Mouse (Mus musculus) heart, adult 2 months (tissue): ENCODE results near the gene Prpf40a. TPM values are rescaled to one million over a fixed set of nuclear protein-coding genes. Genes with fewer than 3 reads are reported as not detected.

ENCODE experiments used
- DNase-seq, 2 experiments: peaks; one replicate each; pipeline ENCODE4 v3.0.0; 2021
- H3K27ac ChIP-seq: fragments of 200-600 bp; 2 replicates; pipeline ENCODE4 v1.8.1; 2022
- H3K27me3 ChIP-seq: fragments of 200-500 bp; 2 replicates; pipeline ENCODE4 v1.6.1; 2012; ENCODE audit warnings: mild to moderate bottlenecking, low read length, inconsistent platforms, mixed read lengths; ENCODE audit not compliant: control insufficient read depth, insufficient read depth
- H3K36me3 ChIP-seq: fragments of 200-500 bp; 2 replicates; pipeline ENCODE4 v1.6.1; 2012; ENCODE audit warnings: low read length, inconsistent platforms; ENCODE audit not compliant: control insufficient read depth, insufficient read depth
- H3K4me1 ChIP-seq: fragments of 200-500 bp; 2 replicates; pipeline ENCODE4 v1.6.1; 2011; ENCODE audit warnings: low read length; ENCODE audit not compliant: control insufficient read depth, insufficient read depth
- H3K4me3 ChIP-seq: fragments of 200-600 bp; 2 replicates; pipeline ENCODE4 v1.8.1; 2022
- H3K79me2 ChIP-seq: fragments of 200-500 bp; replicated peaks from 2 replicates; pipeline ENCODE4 v1.6.1; 2012; ENCODE audit warnings: mild to moderate bottlenecking, inconsistent platforms, low read length, moderate library complexity, mixed read lengths; ENCODE audit not compliant: control insufficient read depth, insufficient read depth
- H3K9ac ChIP-seq: fragments of 200-500 bp; 2 replicates; pipeline ENCODE4 v1.6.1; 2012; ENCODE audit warnings: low read depth, mild to moderate bottlenecking, control low read depth, inconsistent platforms, low read length, mixed read lengths
- CTCF ChIP-seq: fragments of 200-600 bp; IDR thresholded peaks from 2 replicates; pipeline ENCODE4 v1.8.1; 2022; ENCODE audit warnings: antibody characterized with exemption, mild to moderate bottlenecking, moderate library complexity
- EP300 ChIP-seq: fragments of 200-500 bp; IDR thresholded peaks from 2 replicates; pipeline ENCODE4 v1.6.1; 2011; ENCODE audit warnings: low read depth, low read length, control low read depth; ENCODE audit not compliant: insufficient read depth
- POLR2A ChIP-seq: fragments of 200-500 bp; IDR thresholded peaks from 2 replicates; pipeline ENCODE4 v1.6.1; 2011; ENCODE audit warnings: mild to moderate bottlenecking, low read depth, low read length, control low read depth; ENCODE audit not compliant: insufficient read depth
- WGBS: fragments of 180-500 bp; shearing (Covaris S2); methylation state at CpG from one replicate; pipeline ENCODE4 v1.1.7; 2018; 5-methylcytosine and 5-hydroxymethylcytosine counted together
- intact Hi-C: fragments of 180-260 bp; cut with DNase I; formaldehyde crosslinking; loops from one replicate; pipeline ENCODE4 v1.15.1; 2025
- long read RNA-seq: library from polyadenylated mRNA; stranded (forward); transcript quantifications from one replicate; pipeline ENCODE4 v2.0.0, GENCODE M21; 2021
- polyA plus RNA-seq: library from polyadenylated mRNA; depleted of rRNA; stranded (reverse); fragments of >200 nt; gene quantifications from 2 replicates; pipeline ENCODE4 v1.2.3, GENCODE M21; 2012; rRNA removed
- total RNA-seq, 2 experiments: library from RNA; stranded (reverse); gene quantifications; 2 replicates each; pipeline ENCODE4 v1.2.3; 2021

Prpf40a gene
- total RNA-seq, result 10 to 100 TPM; 28.7 to 30.2 TPM
- 7.9 and 12.4 TPM in 2 replicates for polyA plus RNA-seq
- long read RNA-seq, partial matches to known transcripts, result 6 of 12 reads
- long read RNA-seq, other reads (novel, unspliced or antisense), result 4 of 12 reads

- H3K9ac ChIP-seq, result peak within 1 kb of the TSS; percentile 81
- peaks cover 3% of the 10 kb centered on the region; the same call in 1 of the 2 replicates for H3K4me1 ChIP-seq
- H3K4me3 ChIP-seq, result peak within 1 kb of the TSS; percentile 75
- intact Hi-C loops, result loop anchor here (5.0 to 10.0 kb wide), 3 partner anchors 334 to 766 kb away; partner anchors contain the start of genes Arl5a, Fmnl2 and Stam2
- H3K27me3 ChIP-seq, result no peaks in the 10 kb centered on the region
- DNase-seq, result peak; percentile 99 to 100
- peak; percentile 84 for TF ChIP-seq POLR2A
- no peak for TF ChIP-seq EP300
- peak within 1 kb of the TSS; percentile 96 for H3K27ac ChIP-seq
- peaks cover 2% of the 10 kb centered on the region for H3K79me2 ChIP-seq
- peaks cover 14% of the 10 kb centered on the region; the same call in 1 of the 2 replicates for H3K36me3 ChIP-seq
- WGBS, result under 1% methylated on average over 49 of the region's 53 CpGs
Observed at GRCm38 (mm10) chr2:53190684-53191511, at the start of gene Prpf40a. Gene Prpf40a (minus strand): TSS chr2:53191284.

- intact Hi-C loops, result no loop called here
- WGBS, result 75% methylated on average over 5 of the region's 5 CpGs
- peak in 1 of 2 experiments; percentile 11 for DNase-seq
- TF ChIP-seq POLR2A (no peak), EP300 (no peak), CTCF (no peak)
- no peak overlapping the region for H3K4me3 ChIP-seq
- no peaks in the 10 kb centered on the region for H3K79me2 ChIP-seq
- H3K9ac ChIP-seq, result no peak overlapping the region
- no peaks in the 10 kb centered on the region for H3K4me1 ChIP-seq
- H3K27ac ChIP-seq, result no peak overlapping the region
- no peaks in the 10 kb centered on the region for H3K27me3 ChIP-seq
- no peaks in the 10 kb centered on the region for H3K36me3 ChIP-seq
Observed at GRCm38 (mm10) chr2:53222242-53222641, 31.2 kb upstream of the Prpf40a start.

- WGBS, result 98% methylated on average over 1 of the region's 1 CpGs
Observed at GRCm38 (mm10) chr2:53213493-53213892, 22.4 kb upstream of the Prpf40a start.

GRCm38 (mm10) chr2:53206749-53207148 lies 15.7 kb upstream of the Prpf40a start:
- Histone ChIP-seq H3K36me3 (peaks cover 1% of the 10 kb centered on the region; the same call in 1 of the 2 replicates), H3K4me1 (no peaks in the 10 kb centered on the region), H3K27me3 (no peaks in the 10 kb centered on the region), H3K9ac (no peak overlapping the region), H3K4me3 (no peak overlapping the region), H3K27ac (no peak overlapping the region), H3K79me2 (no peaks in the 10 kb centered on the region)
- DNase-seq, result no peak
- TF ChIP-seq POLR2A (no peak), CTCF (peak; percentile 34; the same call in 1 of the 2 replicates), EP300 (no peak)
- intact Hi-C loops, result no loop called here

More at GRCm38 (mm10) chr2:53213493-53213892, 22.4 kb upstream of the Prpf40a start:
- Histone ChIP-seq H3K36me3 (no peaks in the 10 kb centered on the region), H3K27ac (no peak overlapping the region), H3K4me3 (no peak overlapping the region), H3K9ac (no peak overlapping the region), H3K4me1 (no peaks in the 10 kb centered on the region), H3K79me2 (no peaks in the 10 kb centered on the region), H3K27me3 (no peaks in the 10 kb centered on the region)
- DNase-seq, result no peak
- intact Hi-C loops, result no loop called here
- TF ChIP-seq EP300, result no peak
- TF ChIP-seq CTCF, result no peak
- no peak for TF ChIP-seq POLR2A

- no peak overlapping the region for H3K9ac ChIP-seq
- H3K79me2 ChIP-seq, result no peaks in the 10 kb centered on the region
- peaks cover 5% of the 10 kb centered on the region for H3K36me3 ChIP-seq
- WGBS, result 59% methylated on average over 5 of the region's 5 CpGs
- TF ChIP-seq CTCF, result peak; percentile 79
- no peak for TF ChIP-seq POLR2A
- DNase-seq, result no peak
- no peak overlapping the region for H3K4me3 ChIP-seq
- intact Hi-C loops, result loop anchor here (5.0 kb wide), 1 partner anchor 447 kb away; no protein-coding TSS in a partner anchor
- H3K27me3 ChIP-seq, result no peaks in the 10 kb centered on the region
- no peak overlapping the region for H3K27ac ChIP-seq
- H3K4me1 ChIP-seq, result no peaks in the 10 kb centered on the region; the same call in 1 of the 2 replicates
Observed at GRCm38 (mm10) chr2:53204373-53205274, 13.5 kb upstream of the Prpf40a start.
